Mouse (Mus musculus) MEL (cell line): Measurements from ENCODE around the gene Asf1b. TPM values are rescaled to one million over a fixed set of nuclear protein-coding genes. Genes with fewer than 3 reads are reported as not detected.

Experiments
- DNase-seq: peaks from one replicate; pipeline ENCODE4 v3.0.0; 2011; ENCODE audit warnings: low read depth, low spot score
- H3K27ac ChIP-seq: 2 replicates; pipeline ENCODE4 v1.5.1; 2012; ENCODE audit warnings: low read depth, mild to moderate bottlenecking, control low read depth, low read length, moderate library complexity; ENCODE audit not compliant: control insufficient read depth
- H3K27me3 ChIP-seq, 2 experiments: fragments of 150-350 bp in 1 of 2; sonication (generic) in 1 of 2; 2 replicates each; pipeline ENCODE4 v1.6.1; 2012; ENCODE audit warnings: low read length in 2 of 2, mild to moderate bottlenecking in 2 of 2, improper control_type of control experiment in 1 of 2, moderate library complexity in 1 of 2; ENCODE audit not compliant: insufficient read depth in 2 of 2, control insufficient read depth in 1 of 2
- H3K36me3 ChIP-seq, 2 experiments: 2 replicates each; pipeline ENCODE4 v1.6.1; 2012 to 2014; ENCODE audit warnings: low read length in 2 of 2, improper control_type of control experiment in 1 of 2, inconsistent platforms in 1 of 2, mild to moderate bottlenecking in 1 of 2; ENCODE audit not compliant: insufficient read depth in 2 of 2, control insufficient read depth in 1 of 2
- H3K4me1 ChIP-seq, 2 experiments: fragments of 150-350 bp in 1 of 2; sonication (generic) in 1 of 2; 2 replicates each; pipeline ENCODE4 v1.6.1; 2012; ENCODE audit warnings: low read length in 2 of 2, improper control_type of control experiment in 1 of 2, mild to moderate bottlenecking in 1 of 2; ENCODE audit not compliant: insufficient read depth in 2 of 2, control insufficient read depth in 1 of 2
- H3K4me3 ChIP-seq, 2 experiments: fragments of 150-350 bp in 1 of 2; sonication (generic) in 1 of 2; 2 replicates each; pipeline ENCODE4 v1.5.1; 2012; ENCODE audit warnings: low read depth in 2 of 2, low read length in 2 of 2, mild to moderate bottlenecking in 2 of 2, moderate library complexity in 2 of 2, control low read depth in 1 of 2, improper control_type of control experiment in 1 of 2; ENCODE audit not compliant: control insufficient read depth in 1 of 2, insufficient read depth in 1 of 2
- H3K79me2 ChIP-seq: 2 replicates; pipeline ENCODE4 v1.6.1; 2012; ENCODE audit warnings: mild to moderate bottlenecking, low read length, moderate library complexity; ENCODE audit not compliant: control insufficient read depth, poor library complexity, insufficient read depth
- H3K9ac ChIP-seq: 2 replicates; pipeline ENCODE4 v1.6.1; 2012; ENCODE audit warnings: low read depth, mild to moderate bottlenecking, control low read depth, low read length, moderate library complexity; ENCODE audit not compliant: control insufficient read depth, poor library complexity, severe bottlenecking
- H3K9me3 ChIP-seq: fragments of 150-350 bp; sonication (generic); replicated peaks from 2 replicates; pipeline ENCODE4 v1.6.1; 2012; ENCODE audit warnings: mild to moderate bottlenecking, low read length, improper control_type of control experiment, moderate library complexity; ENCODE audit not compliant: insufficient read depth
- BHLHE40 ChIP-seq: IDR thresholded peaks from 2 replicates; pipeline ENCODE4 v1.6.1; 2012; ENCODE audit warnings: low read depth, mild to moderate bottlenecking, inconsistent platforms, low read length, improper control_type of control experiment, borderline replicate concordance
- CTCF ChIP-seq, 3 experiments: IDR thresholded peaks in 2 of 3; conservative IDR thresholded peaks in 1 of 3; 2 replicates each; pipeline ENCODE4 v1.5.1; 2011 to 2012; ENCODE audit warnings: low read length in 3 of 3, low read depth in 2 of 3, mild to moderate bottlenecking in 2 of 3, improper control_type of control experiment in 1 of 3, inconsistent platforms in 1 of 3, mixed read lengths in 1 of 3, moderate library complexity in 1 of 3; ENCODE audit not compliant: control insufficient read depth in 1 of 3, insufficient read depth in 1 of 3, poor library complexity in 1 of 3, severe bottlenecking in 1 of 3
- ELF1 ChIP-seq: IDR thresholded peaks from 2 replicates; pipeline ENCODE4 v1.6.1; 2014; ENCODE audit warnings: low read depth, mild to moderate bottlenecking, inconsistent platforms, low read length, improper control_type of control experiment, moderate library complexity
- GABPA ChIP-seq: IDR thresholded peaks from 2 replicates; pipeline ENCODE4 v1.6.1; 2012; ENCODE audit warnings: low read depth, mild to moderate bottlenecking, inconsistent platforms, low read length, improper control_type of control experiment, moderate library complexity
- MEF2A ChIP-seq: IDR thresholded peaks from 2 replicates; pipeline ENCODE4 v1.6.1; 2014; ENCODE audit warnings: low read depth, mild to moderate bottlenecking, inconsistent platforms, low read length, improper control_type of control experiment; ENCODE audit not compliant: poor library complexity, insufficient replicate concordance, severe bottlenecking; ENCODE audit errors: extremely low read depth
- MYB ChIP-seq: IDR thresholded peaks from 2 replicates; pipeline ENCODE4 v1.6.1; 2011; ENCODE audit warnings: mild to moderate bottlenecking, low read depth, low read length, improper control_type of control experiment
- RAD21 ChIP-seq: IDR thresholded peaks from 2 replicates; pipeline ENCODE4 v1.6.1; 2011; ENCODE audit warnings: mild to moderate bottlenecking, low read depth, low read length, improper control_type of control experiment
- RCOR1 ChIP-seq: IDR thresholded peaks from 2 replicates; pipeline ENCODE4 v1.6.1; 2012; ENCODE audit warnings: low read depth, mild to moderate bottlenecking, inconsistent platforms, low read length, improper control_type of control experiment
- SIN3A ChIP-seq: IDR thresholded peaks from 2 replicates; pipeline ENCODE4 v1.6.1; 2012; ENCODE audit warnings: low read length, improper control_type of control experiment, inconsistent platforms
- SMC3 ChIP-seq: IDR thresholded peaks from 2 replicates; pipeline ENCODE4 v1.6.1; 2011; ENCODE audit warnings: low read depth, low read length, improper control_type of control experiment
- TAL1 ChIP-seq: IDR thresholded peaks from 2 replicates; pipeline ENCODE4 v1.6.1; 2012; ENCODE audit warnings: mild to moderate bottlenecking, inconsistent platforms, low read length, moderate library complexity, mixed read lengths
- UBTF ChIP-seq: IDR thresholded peaks from 2 replicates; pipeline ENCODE4 v1.6.1; 2012; ENCODE audit warnings: low read depth, mild to moderate bottlenecking, inconsistent platforms, low read length, improper control_type of control experiment, moderate library complexity, borderline replicate concordance; ENCODE audit not compliant: insufficient read depth
- ZC3H11A ChIP-seq: IDR thresholded peaks from 2 replicates; pipeline ENCODE4 v1.6.1; 2012; ENCODE audit warnings: low read depth, mild to moderate bottlenecking, inconsistent platforms, low read length, improper control_type of control experiment
- ZNF384 ChIP-seq: IDR thresholded peaks from 2 replicates; pipeline ENCODE4 v1.6.1; 2012; ENCODE audit warnings: low read depth, mild to moderate bottlenecking, inconsistent platforms, low read length, improper control_type of control experiment
- polyA plus RNA-seq, 2 experiments: library from polyadenylated mRNA; stranded (reverse) in 1 of 2; unstranded in 1 of 2; fragments of >175 nt in 1 of 2; fragments of >200 nt in 1 of 2; gene quantifications; 2 replicates each; pipeline versions ENCODE4 v1.2.1 to v1.2.4; 2012; ENCODE audit warnings: low replicate concordance in 2 of 2, low read depth in 1 of 2; ENCODE audit not compliant: insufficient read length in 2 of 2, insufficient read depth in 1 of 2, missing spikeins in 1 of 2
- total RNA-seq: library from RNA; depleted of rRNA; stranded (reverse); fragments of 300-350 nt; gene quantifications from 2 replicates; pipeline ENCODE4 v1.2.3, GENCODE M21; 2012

Asf1b gene
- total and polyA plus RNA-seq, 3 experiments: 84.3 to 137 (median 113) TPM

- peaks cover 8% of the 10 kb centered on the region for H3K79me2 ChIP-seq
- H3K9me3 ChIP-seq: no peaks in the 10 kb centered on the region
- TF ChIP-seq UBTF (no peak), CTCF (IDR thresholded peaks at IDR 0.05 in 2 of 3, conservative IDR thresholded peaks at IDR 0.05 in 1 of 3; ENCODE audit: control insufficient read depth in 1 of 3, insufficient read depth in 1 of 3, low read depth in 2 of 3, low read length in 3 of 3, poor library complexity in 1 of 3, severe bottlenecking in 1 of 3) (peak; percentile 41 to 53 (median 44)), RAD21 (peak; percentile 22)
- DNase-seq: peak; percentile 32
- no peak overlapping the region for H3K27ac ChIP-seq
- no peaks in the 10 kb centered on the region for H3K27me3 ChIP-seq
- H3K36me3 ChIP-seq: no peaks in the 10 kb centered on the region; a peak in 1 of 4 replicates
- peaks cover 2 to 9% of the 10 kb centered on the region in 2 experiments; a peak in 2 of 4 replicates for H3K4me1 ChIP-seq
- no peak overlapping the region for H3K9ac ChIP-seq
- no peak overlapping the region for H3K4me3 ChIP-seq
Measured at GRCm38 (mm10) chr8:83976101-83976630, 20.9 kb downstream of the Asf1b start.

- Histone ChIP-seq H3K36me3 (peaks cover 0 to 3% of the 10 kb centered on the region in 2 experiments; a peak in 2 of 4 replicates), H3K9ac (no peak overlapping the region), H3K9me3 (no peaks in the 10 kb centered on the region), H3K4me1 (peaks cover 4 to 9% of the 10 kb centered on the region in 2 experiments; a peak in 2 of 4 replicates), H3K27ac (no peak overlapping the region), H3K27me3 (no peaks in the 10 kb centered on the region), H3K4me3 (no peak overlapping the region), H3K79me2 (peaks cover 8% of the 10 kb centered on the region)
- DNase-seq: no peak
- TF ChIP-seq ELF1: no peak
- 0 out of 6 replicates have a peak, but pooled peaks have one; percentile 7 to 14 (median 8) for TF ChIP-seq CTCF (IDR thresholded peaks at IDR 0.05 in 2 of 3, conservative IDR thresholded peaks at IDR 0.05 in 1 of 3; ENCODE audit: control insufficient read depth in 1 of 3, insufficient read depth in 1 of 3, low read depth in 2 of 3, low read length in 3 of 3, poor library complexity in 1 of 3, severe bottlenecking in 1 of 3)
Measured at GRCm38 (mm10) chr8:83976779-83977350, 21.6 kb downstream of the Asf1b start.

DNA sequence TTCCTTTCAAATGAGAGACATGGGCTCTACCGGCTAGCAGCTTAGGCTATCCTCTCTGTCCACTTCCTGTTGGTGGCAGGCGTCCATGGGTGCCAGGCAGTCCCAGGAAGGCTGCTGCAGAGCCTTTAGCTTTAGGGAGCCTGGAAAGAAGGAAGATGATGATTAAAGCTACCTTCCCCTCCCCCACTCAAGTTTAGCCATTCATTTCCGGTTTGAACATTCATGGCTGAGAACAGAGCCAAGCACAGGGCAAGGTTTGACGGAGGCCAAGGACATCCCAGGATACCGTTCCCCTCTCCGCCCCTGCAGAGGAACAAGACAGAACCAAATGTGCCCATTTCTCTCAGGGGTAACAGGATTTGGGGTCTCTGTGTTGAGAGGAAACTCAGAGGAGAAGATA, 22.3 kb downstream of the Asf1b start:
- no peak overlapping the region for H3K9ac ChIP-seq
- no peaks in the 10 kb centered on the region for H3K27me3 ChIP-seq
- no peaks in the 10 kb centered on the region for H3K9me3 ChIP-seq
- peaks cover 8% of the 10 kb centered on the region for H3K79me2 ChIP-seq
- peaks cover 8 to 14% of the 10 kb centered on the region in 2 experiments for H3K4me1 ChIP-seq
- peaks cover 0 to 6% of the 10 kb centered on the region in 2 experiments; a peak in 2 of 4 replicates for H3K36me3 ChIP-seq
- H3K27ac ChIP-seq: no peak overlapping the region
- DNase-seq: no peak
- no peak for TF ChIP-seq MEF2A
- TF ChIP-seq SMC3: no peak
- TF ChIP-seq MYB: no peak
- TF ChIP-seq GABPA: no peak
- no peak for TF ChIP-seq RCOR1
- TF ChIP-seq ZNF384: no peak
- no peak for TF ChIP-seq BHLHE40
- TF ChIP-seq TAL1: no peak
- no peak for TF ChIP-seq SIN3A
- TF ChIP-seq ZC3H11A: no peak
- TF ChIP-seq, all 39 proteins: peak for 0
- no peak overlapping the region for H3K4me3 ChIP-seq
